Mouse (Mus musculus) midbrain, embryonic 10.5 days (tissue): ENCODE measurements around the gene Ppp1r12b. TPM values are rescaled to one million over a fixed set of nuclear protein-coding genes. Genes with fewer than 3 reads are reported as not detected.

Experiments used
- DNase-seq: peaks from one replicate; pipeline ENCODE4 v3.0.0-alpha.2; 2017; ENCODE audit warnings: low spot score
- H3K27ac ChIP-seq: fragments of 300-500 bp; sonication (generic); replicated peaks from 2 replicates; pipeline ENCODE4 v1.5.1; 2016; ENCODE audit warnings: mild to moderate bottlenecking
- H3K27me3 ChIP-seq: fragments of 300-500 bp; sonication (generic); 2 replicates; pipeline ENCODE4 v1.6.1; 2016; ENCODE audit warnings: low read depth, mild to moderate bottlenecking; ENCODE audit not compliant: poor library complexity, severe bottlenecking
- H3K36me3 ChIP-seq: fragments of 300-500 bp; sonication (generic); 2 replicates; pipeline ENCODE4 v1.6.1; 2016; ENCODE audit warnings: mild to moderate bottlenecking, moderate library complexity
- H3K4me1 ChIP-seq: fragments of 300-500 bp; sonication (generic); 2 replicates; pipeline ENCODE4 v1.6.1; 2016
- H3K4me3 ChIP-seq: fragments of 300-500 bp; sonication (generic); 2 replicates; pipeline ENCODE4 v1.5.1; 2016; ENCODE audit warnings: mild to moderate bottlenecking, moderate library complexity
- H3K9me3 ChIP-seq: fragments of 300-500 bp; sonication (generic); replicated peaks from 2 replicates; pipeline ENCODE4 v1.6.1; 2016; ENCODE audit warnings: mild to moderate bottlenecking
- WGBS: fragments of 180-500 bp; shearing (Covaris S2); methylation state at CpG from one replicate; pipeline ENCODE4 v1.1.7; 2016; 5-methylcytosine and 5-hydroxymethylcytosine counted together
- polyA plus RNA-seq: library from polyadenylated mRNA; unstranded; fragments of >200 nt; fragmentation: Nextera tagmentation; extraction: Ambion mirVana; gene quantifications from 2 replicates; pipeline ENCODE4 v1.2.1, GENCODE M21; 2016

Ppp1r12b gene
- polyA plus RNA-seq, 1 experiment from 2014 or later: 5.7 TPM

DNA sequence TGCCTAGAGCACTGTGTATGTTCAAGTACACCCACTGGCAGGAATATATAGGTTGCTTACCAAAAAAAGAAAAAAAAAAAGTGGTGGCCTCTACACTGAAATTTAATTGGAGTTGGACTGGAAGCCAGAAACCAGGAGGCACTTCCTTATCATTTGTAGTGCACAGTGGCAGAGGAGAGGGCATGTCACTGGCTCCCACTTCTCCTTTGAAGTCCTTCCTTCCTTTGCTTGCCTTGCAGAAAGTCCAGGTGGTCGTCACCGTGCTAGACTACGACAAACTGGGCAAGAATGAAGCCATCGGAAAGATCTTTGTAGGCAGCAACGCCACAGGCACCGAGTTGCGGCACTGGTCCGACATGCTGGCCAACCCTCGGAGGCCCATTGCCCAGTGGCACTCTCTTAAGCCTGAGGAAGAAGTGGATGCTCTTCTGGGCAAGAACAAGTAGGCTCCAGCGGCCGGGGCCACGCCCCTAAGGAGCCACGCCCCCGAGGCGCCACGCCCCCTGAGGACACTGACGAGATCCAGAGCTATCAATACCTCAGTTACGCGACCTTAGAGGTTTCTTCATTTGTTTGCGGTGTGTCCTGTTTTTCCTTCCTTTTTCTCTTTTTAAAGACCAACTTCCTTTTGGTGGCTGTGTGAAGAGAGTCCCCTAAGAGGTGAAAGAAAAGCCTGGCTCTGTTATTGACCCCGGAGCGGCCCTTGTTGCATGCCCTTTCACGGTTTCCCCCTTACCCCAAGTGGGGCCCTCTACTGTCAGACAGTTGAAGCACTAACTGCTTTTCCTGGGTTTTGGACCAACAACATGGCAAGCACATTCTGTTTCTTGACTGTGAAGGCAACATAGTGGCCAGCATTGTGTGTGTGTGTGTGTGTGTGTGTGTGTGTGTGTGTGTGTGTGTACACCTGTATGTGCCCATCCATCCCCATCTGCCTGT lies 208.2 kb downstream of the Ppp1r12b start:
- Histone ChIP-seq H3K27me3 (peaks cover 23% of the 10 kb centered on the region), H3K4me1 (peaks cover 18% of the 10 kb centered on the region), H3K27ac (no peak overlapping the region), H3K9me3 (no peaks in the 10 kb centered on the region), H3K36me3 (peaks cover 39% of the 10 kb centered on the region), H3K4me3 (0 out of 2 replicates have a peak overlapping the region, but pooled peaks have one; percentile 20)
- WGBS: 17% methylated on average over 23 of the region's 23 CpGs
- DNase-seq: peak; percentile 44

DNA sequence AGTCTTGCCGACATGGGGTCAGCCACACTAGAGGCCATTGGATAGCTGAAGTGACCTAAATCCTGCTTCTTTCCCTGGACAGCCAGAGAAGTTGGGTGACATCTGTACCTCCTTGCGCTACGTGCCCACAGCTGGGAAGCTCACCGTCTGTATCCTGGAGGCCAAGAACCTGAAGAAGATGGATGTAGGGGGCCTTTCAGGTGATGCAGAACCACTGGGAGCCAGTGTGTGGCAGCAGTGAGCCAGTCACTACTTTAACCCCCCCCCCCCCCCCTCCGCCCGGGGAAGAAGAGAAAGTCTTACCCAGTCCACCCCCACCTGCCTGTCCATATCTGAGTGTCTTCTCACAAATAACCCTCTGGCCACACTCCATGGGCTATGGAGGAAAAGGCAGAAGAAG lies 210.1 kb downstream of the Ppp1r12b start:
- peaks cover 23% of the 10 kb centered on the region for H3K27me3 ChIP-seq
- H3K27ac ChIP-seq: no peak overlapping the region
- no peaks in the 10 kb centered on the region for H3K9me3 ChIP-seq
- no peak for DNase-seq
- WGBS: 61% methylated on average over 6 of the region's 6 CpGs
- H3K4me3 ChIP-seq: no peak overlapping the region
- peaks cover 58% of the 10 kb centered on the region for H3K36me3 ChIP-seq
- H3K4me1 ChIP-seq: peaks cover 14% of the 10 kb centered on the region

DNA sequence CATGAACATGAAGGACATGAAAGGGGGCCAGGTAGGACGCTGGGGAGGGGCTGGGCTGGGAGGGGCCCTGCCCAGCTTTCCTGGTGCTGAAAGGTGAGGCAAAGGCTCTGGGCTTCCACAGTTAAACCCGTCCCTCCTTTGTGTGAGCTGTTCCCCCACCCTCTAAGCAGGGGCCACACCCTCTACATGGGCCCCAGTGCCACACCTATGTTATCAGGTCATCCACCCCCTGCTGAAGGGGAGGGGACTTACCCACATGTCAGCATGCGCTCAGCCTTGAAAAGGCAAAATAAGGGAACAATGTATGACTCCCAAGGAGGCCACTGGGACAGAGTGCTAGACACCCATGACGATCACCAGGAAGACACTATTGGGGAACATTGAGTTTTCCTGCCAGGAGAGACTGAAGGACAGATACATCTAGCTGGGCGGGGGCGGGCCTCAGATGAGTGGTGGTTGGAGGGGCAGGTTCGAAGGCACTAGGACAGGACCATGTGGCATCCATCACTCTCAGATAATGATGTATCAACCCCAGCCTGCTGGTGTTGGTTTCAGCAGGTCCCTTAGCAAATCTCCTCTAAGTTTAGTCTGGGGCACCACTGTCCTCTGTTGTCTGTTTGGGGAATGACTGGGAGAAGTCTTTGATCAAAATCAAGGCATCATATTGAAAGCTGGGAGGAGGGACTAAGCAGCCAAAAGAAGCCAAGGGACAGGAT lies 213.6 kb downstream of the Ppp1r12b start:
- H3K27me3 ChIP-seq: peaks cover 16% of the 10 kb centered on the region
- peaks cover 9% of the 10 kb centered on the region for H3K4me1 ChIP-seq
- WGBS: 86% methylated on average over 7 of the region's 7 CpGs
- no peaks in the 10 kb centered on the region for H3K9me3 ChIP-seq
- H3K4me3 ChIP-seq: no peak overlapping the region
- no peak for DNase-seq
- peaks cover 49% of the 10 kb centered on the region for H3K36me3 ChIP-seq
- H3K27ac ChIP-seq: no peak overlapping the region

DNA sequence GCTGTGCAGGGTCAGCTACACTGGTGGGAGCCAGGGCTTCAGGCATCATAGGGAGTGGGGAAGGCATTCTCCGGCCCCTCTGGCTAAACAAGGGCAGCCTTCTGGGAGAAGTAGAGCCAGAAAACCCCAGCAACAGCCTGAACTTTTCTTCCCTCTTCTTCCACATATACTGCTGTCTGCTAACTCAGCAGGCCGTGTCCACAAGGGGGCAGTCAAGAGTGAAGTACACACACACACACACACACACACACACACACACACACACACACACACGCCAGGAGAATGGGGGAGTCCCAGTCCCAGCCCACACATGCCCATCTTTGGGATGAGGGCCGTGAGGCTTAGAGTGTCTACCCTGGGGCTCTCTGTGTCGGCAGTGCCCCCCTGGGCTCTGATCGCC lies 214.3 kb downstream of the Ppp1r12b start:
- H3K9me3 ChIP-seq: no peaks in the 10 kb centered on the region
- no peak overlapping the region for H3K27ac ChIP-seq
- peaks cover 46% of the 10 kb centered on the region for H3K36me3 ChIP-seq
- H3K4me3 ChIP-seq: no peak overlapping the region
- DNase-seq: peak; percentile 37
- 72% methylated on average over 6 of the region's 6 CpGs for WGBS
- peaks cover 10% of the 10 kb centered on the region for H3K4me1 ChIP-seq
- H3K27me3 ChIP-seq: peaks cover 9% of the 10 kb centered on the region

DNA sequence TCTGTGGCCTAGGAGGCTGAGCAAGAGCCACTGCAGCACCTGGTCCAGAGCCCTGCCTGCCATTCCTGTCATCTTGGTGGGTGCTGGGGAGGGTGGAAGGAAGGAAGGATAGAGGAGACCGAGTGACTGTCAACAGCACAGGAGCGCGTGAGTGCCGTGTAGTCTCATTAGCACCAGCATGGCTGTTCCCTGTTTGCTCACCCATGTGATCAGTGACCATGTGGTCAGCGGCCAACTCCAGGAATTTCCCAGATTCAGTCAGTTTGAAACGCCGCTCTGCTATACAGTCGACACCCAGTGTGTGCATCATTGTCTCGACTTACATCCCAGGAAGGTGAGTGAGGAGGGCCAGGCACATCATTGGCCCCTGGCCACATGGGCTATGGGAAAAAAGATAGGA lies 218.3 kb downstream of the Ppp1r12b start:
- 79% methylated on average over 9 of the region's 9 CpGs for WGBS
- Histone ChIP-seq H3K4me3 (no peak overlapping the region), H3K36me3 (peaks cover 24% of the 10 kb centered on the region), H3K4me1 (peaks cover 15% of the 10 kb centered on the region), H3K27me3 (peaks cover 4% of the 10 kb centered on the region; the same call in 1 of the 2 replicates), H3K9me3 (no peaks in the 10 kb centered on the region), H3K27ac (no peak overlapping the region)
- no peak for DNase-seq

DNA sequence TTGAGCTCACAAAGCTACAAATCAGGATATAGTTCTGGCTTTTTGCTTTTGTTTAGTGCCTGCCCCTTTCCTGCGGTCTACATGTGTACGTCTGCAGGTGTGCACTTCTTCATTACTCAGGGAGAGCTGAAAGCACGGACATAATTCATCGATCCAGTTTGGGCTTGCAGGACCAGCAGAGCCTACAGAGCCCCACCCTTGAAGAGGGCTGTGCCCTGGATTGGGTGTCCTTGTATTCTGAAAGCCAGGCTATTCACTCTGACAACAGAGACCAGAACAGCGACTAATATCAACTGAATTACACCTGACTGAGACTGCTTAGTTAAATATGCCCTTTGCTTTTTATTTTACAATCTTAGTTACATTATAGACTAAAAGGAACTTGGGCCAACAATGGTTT lies 222.1 kb downstream of the Ppp1r12b start:
- Histone ChIP-seq H3K27ac (no peak overlapping the region), H3K9me3 (no peaks in the 10 kb centered on the region), H3K4me1 (peaks cover 22% of the 10 kb centered on the region), H3K4me3 (no peak overlapping the region), H3K36me3 (peaks cover 7% of the 10 kb centered on the region), H3K27me3 (peaks cover 4% of the 10 kb centered on the region; the same call in 1 of the 2 replicates)
- no peak for DNase-seq
- 89% methylated on average over 5 of the region's 5 CpGs for WGBS

DNA sequence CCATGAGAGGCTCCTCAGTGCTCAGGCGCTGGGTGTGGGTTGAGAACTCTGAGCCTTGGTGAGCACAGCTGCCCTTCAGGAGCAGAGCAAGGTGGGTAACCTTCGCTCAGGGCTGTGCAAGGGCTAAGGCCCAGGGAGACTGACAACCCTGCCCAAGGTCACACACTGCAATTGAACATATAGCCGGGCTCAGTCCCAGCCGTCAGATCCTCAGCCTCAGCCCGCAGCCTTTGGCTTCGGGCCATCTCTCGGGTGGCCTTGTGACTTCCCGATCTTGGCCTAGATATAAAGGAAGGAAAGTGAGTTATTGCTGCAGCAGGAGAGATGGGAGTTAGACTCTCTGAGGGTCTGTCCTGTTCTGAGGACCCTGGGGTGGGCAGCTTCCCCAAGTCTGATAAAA lies 228.5 kb downstream of the Ppp1r12b start:
- H3K4me3 ChIP-seq: no peak overlapping the region
- peaks cover 28% of the 10 kb centered on the region for H3K4me1 ChIP-seq
- H3K27me3 ChIP-seq: 0 out of 2 replicates have a peak, but pooled peaks cover 4% of the 10 kb centered on the region
- WGBS: 88% methylated on average over 8 of the region's 8 CpGs
- no peaks in the 10 kb centered on the region for H3K9me3 ChIP-seq
- DNase-seq: no peak
- H3K36me3 ChIP-seq: peaks cover under 1% of the 10 kb centered on the region; the same call in 1 of the 2 replicates
- H3K27ac ChIP-seq: no peak overlapping the region

DNA sequence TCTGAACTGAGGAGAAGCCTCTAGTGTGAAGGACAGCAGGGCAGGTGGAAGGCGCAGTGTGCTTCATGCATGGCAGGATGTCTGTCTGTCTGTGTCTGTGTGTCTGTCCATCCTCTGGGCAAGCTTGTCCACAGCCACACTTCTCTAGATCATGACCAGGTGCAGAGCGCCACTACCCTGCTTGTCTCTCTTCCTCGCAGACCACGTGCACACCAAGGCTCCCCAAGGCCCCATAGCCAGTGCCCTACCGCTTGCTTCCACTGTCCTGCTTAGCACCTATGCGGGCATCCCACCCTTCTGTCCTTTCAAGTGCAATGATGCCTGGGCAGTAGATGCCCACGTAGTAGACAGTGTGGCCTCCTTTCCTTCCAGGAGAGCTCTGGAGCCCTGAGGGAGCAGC lies 229.3 kb downstream of the Ppp1r12b start:
- WGBS: 90% methylated on average over 7 of the region's 7 CpGs
- DNase-seq: no peak
- H3K9me3 ChIP-seq: no peaks in the 10 kb centered on the region

DNA sequence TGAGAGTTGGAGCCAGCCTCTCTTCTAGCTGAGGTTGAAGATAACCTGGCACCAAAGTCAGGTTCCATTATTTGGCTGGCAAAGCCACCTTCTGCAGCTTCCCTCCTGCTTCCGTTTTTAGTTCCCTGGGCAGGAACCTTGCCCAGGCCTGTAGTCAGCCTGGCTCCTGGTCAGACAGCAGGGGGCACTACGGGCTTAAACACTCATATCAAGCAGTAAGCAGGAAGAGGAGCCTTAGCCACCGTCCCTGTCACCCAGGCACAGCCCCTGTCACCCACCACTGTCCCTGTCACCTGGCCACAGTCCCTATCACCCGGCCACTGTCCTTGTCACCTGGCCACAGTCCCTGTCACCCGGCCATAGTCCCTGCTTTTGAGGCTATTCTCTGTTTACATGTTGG lies 230.5 kb downstream of the Ppp1r12b start:
- Histone ChIP-seq H3K27ac (no peak overlapping the region), H3K4me1 (peaks cover 28% of the 10 kb centered on the region), H3K9me3 (no peaks in the 10 kb centered on the region), H3K27me3 (0 out of 2 replicates have a peak, but pooled peaks cover 4% of the 10 kb centered on the region), H3K36me3 (no peaks in the 10 kb centered on the region), H3K4me3 (no peak overlapping the region)
- no peak for DNase-seq
- WGBS: 51% methylated on average over 5 of the region's 5 CpGs

More for the DNA sequence above, 229.3 kb downstream of the Ppp1r12b start:
- Histone ChIP-seq H3K4me1 (peaks cover 28% of the 10 kb centered on the region), H3K27ac (no peak overlapping the region; the same call in 1 of the 2 replicates), H3K27me3 (0 out of 2 replicates have a peak, but pooled peaks cover 4% of the 10 kb centered on the region), H3K4me3 (no peak overlapping the region), H3K36me3 (no peaks in the 10 kb centered on the region)

DNA sequence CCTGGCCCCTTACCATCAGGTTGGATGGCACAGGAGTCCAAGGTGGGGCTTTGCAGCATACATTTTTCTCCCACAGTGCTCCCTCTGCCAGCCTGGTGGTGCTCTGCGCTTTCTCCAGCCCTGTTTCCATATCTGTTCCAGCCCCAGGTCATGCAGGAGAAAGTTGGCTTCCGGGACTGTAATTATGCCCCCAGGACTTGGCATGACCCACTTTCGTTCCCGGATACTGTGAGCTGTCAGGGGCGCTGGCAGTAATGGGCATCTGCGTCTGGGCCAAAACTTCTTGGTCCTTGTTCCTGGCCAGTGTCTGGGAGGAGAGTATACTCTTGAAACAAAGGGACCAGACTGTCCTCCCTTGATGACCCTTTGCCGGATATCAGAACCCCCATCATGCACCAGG lies 232.9 kb downstream of the Ppp1r12b start:
- 90% methylated on average over 7 of the region's 7 CpGs for WGBS
- H3K27me3 ChIP-seq: peaks cover 18% of the 10 kb centered on the region
- no peak overlapping the region for H3K27ac ChIP-seq
- no peaks in the 10 kb centered on the region for H3K9me3 ChIP-seq
- H3K36me3 ChIP-seq: no peaks in the 10 kb centered on the region
- no peak overlapping the region for H3K4me3 ChIP-seq
- H3K4me1 ChIP-seq: peaks cover 28% of the 10 kb centered on the region
- no peak for DNase-seq

DNA sequence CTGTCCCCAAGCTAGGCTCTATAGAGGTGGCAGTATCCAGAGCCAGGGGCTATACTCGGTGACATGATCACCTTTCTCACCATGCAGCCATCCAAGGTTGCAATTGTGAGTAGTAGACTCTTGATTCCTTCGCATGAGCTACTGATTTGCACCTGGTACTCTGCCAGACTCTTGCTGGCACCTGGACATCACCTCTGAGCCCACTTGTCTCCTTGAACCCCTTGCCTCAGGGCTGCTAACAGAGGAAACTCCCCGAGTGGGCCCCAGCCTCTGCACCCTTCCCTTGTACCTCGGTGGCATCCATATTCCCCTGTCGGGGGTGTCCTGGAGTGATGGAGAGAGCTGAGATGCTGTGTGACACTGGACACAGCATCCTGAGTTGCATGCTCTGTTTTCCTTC lies 234.3 kb downstream of the Ppp1r12b start:
- Histone ChIP-seq H3K36me3 (no peaks in the 10 kb centered on the region), H3K4me3 (no peak overlapping the region), H3K4me1 (peaks cover 20% of the 10 kb centered on the region), H3K27ac (no peak overlapping the region), H3K27me3 (peaks cover 24% of the 10 kb centered on the region), H3K9me3 (no peaks in the 10 kb centered on the region)
- no peak for DNase-seq
- WGBS: 84% methylated on average over 5 of the region's 5 CpGs

DNA sequence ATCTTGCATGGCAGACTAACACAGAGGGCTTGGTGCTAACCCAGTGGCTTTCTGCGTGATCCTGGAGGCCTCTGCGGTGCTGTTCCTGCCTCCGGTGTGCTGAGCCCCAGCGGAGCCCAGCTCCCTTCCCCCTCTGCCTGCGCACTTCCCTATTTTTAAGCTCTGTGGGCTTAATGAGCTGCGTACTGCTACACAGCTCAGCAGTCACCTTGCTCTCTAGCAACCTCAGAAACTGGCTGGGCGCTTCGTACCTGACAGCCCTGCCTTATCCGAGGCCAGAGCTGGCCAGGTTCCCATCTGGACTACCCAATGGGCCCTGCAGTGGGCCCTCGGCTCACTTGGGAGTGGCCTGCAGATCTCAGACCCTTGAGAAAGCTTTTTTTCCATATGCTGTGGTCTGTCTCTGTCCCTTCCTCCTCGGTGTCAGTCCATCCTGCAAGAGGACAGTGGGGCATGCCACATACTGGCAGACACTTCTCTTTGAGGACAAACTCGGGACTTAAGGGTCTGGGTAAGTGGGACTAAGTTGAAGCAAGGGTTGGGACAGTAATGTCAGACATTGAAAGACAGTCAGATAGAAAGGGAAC lies 235.9 kb downstream of the Ppp1r12b start:
- Histone ChIP-seq H3K4me3 (no peak overlapping the region), H3K4me1 (peaks cover 29% of the 10 kb centered on the region), H3K9me3 (no peaks in the 10 kb centered on the region), H3K27ac (peak overlapping the region; percentile 15; the same call in 1 of the 2 replicates), H3K27me3 (peaks cover 36% of the 10 kb centered on the region), H3K36me3 (peaks cover 4% of the 10 kb centered on the region; the same call in 1 of the 2 replicates)
- WGBS: 52% methylated on average over 12 of the region's 12 CpGs
- DNase-seq: no peak
